Mouse (Mus musculus) left cerebral cortex, postnatal 4 days (tissue): ENCODE data around the gene Palld. TPM values are rescaled to one million over a fixed set of nuclear protein-coding genes. Genes with fewer than 3 reads are reported as not detected.

Experiments used
- DNase-seq: peaks from one replicate; pipeline ENCODE4 v3.0.0-alpha.2; 2022
- intact Hi-C: fragments of 180-260 bp; cut with DNase I; formaldehyde crosslinking; loops from one replicate; pipeline ENCODE4 v1.15.1; 2025
- total RNA-seq, 2 experiments: library from RNA; stranded (reverse); gene quantifications; 2 replicates each; pipeline ENCODE4 v1.2.3; 2021

Gene Palld
- total RNA-seq, 2 experiments from 2014 or later = 7.3 to 9.5 TPM

GRCm38 (mm10) chr8:61642358-61642847 is 260.1 kb downstream of the Palld start:
- intact Hi-C loops = no loop called here
- no peak for DNase-seq

GRCm38 (mm10) chr8:61639596-61639995 is 262.9 kb downstream of the Palld start:
- intact Hi-C loops = no loop called here

GRCm38 (mm10) chr8:61639008-61639407 is 263.5 kb downstream of the Palld start:
- intact Hi-C loops = no loop called here
- no peak for DNase-seq

More at GRCm38 (mm10) chr8:61639596-61639995, 262.9 kb downstream of the Palld start:
- no peak for DNase-seq

- intact Hi-C loops = no loop called here
- no peak for DNase-seq
Observed at GRCm38 (mm10) chr8:61637736-61638135, 264.8 kb downstream of the Palld start.

DNA sequence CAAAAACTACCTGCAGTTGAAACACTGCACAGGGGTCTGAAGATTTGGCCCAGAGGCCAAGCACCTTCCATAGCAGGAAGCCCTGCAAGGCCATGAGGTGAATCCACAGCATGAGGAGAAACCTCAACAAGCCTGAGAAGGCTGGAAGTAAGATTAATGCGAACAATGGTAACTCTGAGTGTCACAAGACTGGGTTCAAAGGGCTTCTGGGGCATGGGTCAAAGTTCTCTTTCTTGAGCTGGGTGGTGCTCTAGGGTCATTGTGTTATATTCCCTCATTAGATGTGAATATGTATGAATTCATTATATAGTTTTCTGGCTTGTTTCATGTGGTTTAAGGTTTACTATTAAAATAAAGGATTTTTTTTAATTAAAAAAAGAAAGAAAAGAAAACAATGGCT is 267.7 kb downstream of the Palld start:
- intact Hi-C loops = no loop called here

GRCm38 (mm10) chr8:61632331-61632730 is 270.2 kb downstream of the Palld start:
- DNase-seq = no peak
- intact Hi-C loops = no loop called here

More for the DNA sequence above, 267.7 kb downstream of the Palld start:
- no peak for DNase-seq

DNA sequence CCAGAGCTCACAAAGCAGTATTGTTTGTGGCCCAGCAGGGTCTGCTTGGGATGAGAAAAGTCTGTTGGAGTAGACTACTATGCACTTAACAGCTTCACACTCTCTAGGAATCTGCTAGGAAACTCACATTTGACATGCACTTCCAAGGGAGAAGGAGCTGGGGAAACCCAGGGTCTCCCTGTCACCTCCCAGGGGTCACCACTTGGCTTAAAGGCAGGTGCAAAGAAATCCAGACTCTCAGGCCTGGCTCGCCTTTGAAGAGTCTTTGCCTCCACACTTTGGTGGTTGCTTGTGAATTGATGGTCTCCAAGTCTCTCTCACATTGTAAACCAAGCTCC is 272.9 kb downstream of the Palld start:
- intact Hi-C loops = no loop called here
- no peak for DNase-seq

DNA sequence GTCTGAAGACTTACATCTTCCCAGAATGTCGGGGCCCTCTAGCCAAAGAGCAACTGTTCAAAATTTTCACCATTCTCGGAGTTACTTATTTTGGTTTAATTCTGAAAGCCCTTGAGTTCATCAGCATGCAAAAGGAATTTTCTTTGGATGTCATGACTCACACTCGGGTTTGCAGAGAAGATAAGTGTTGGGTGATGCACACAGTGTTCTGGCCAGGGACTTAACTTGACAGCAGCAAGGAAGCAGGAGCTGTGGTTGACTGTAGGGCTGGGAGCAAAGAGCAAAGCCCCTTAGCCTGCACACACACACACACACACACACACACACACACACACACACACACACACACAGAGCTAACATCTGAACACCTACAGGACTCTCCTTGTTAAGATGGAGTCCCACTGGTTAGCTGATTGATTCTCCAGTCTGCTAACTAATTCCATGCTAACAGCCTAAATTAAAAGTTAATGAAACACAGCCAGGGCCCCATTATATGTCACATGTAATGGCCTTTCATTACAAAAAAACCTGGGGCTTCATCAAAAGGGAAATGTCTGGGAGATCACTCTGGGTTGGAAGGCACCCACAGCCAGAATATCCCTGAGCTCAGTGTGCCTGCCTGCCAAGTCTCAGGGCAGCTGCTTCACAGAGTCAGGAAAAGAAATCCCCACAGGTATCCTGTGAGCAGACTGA is 273.4 kb downstream of the Palld start:
- no peak for DNase-seq
- intact Hi-C loops = no loop called here

- intact Hi-C loops = no loop called here
Observed at GRCm38 (mm10) chr8:61626246-61626952, 276.1 kb downstream of the Palld start.

DNA sequence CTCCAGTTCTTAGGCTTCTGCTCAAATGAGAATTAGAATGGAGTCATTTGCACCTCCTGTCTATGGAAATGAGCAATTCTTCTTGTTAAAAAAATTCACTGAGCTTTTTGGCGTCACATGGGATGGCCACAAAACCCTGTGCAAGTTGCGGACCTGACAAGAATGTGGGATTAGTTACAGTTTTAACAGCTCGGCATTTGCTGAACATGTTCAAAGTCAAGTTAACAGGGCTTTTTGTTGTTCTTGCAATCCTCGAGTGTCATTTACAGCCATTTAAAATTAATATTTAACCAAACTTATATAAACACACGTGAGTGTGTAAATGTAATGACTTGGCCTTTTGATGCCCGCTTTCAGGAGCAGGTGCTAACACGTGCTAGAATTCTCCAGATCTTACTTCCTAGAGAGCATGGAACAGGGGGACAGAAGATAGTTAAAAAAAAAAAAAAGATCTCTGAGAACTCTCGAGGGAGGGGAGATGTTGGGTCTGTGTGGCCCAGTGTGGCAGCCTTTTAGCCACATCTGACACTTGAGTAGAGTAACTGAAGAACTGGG is 276.8 kb downstream of the Palld start:
- intact Hi-C loops = no loop called here
- no peak for DNase-seq

More at GRCm38 (mm10) chr8:61626246-61626952, 276.1 kb downstream of the Palld start:
- DNase-seq = no peak

DNA sequence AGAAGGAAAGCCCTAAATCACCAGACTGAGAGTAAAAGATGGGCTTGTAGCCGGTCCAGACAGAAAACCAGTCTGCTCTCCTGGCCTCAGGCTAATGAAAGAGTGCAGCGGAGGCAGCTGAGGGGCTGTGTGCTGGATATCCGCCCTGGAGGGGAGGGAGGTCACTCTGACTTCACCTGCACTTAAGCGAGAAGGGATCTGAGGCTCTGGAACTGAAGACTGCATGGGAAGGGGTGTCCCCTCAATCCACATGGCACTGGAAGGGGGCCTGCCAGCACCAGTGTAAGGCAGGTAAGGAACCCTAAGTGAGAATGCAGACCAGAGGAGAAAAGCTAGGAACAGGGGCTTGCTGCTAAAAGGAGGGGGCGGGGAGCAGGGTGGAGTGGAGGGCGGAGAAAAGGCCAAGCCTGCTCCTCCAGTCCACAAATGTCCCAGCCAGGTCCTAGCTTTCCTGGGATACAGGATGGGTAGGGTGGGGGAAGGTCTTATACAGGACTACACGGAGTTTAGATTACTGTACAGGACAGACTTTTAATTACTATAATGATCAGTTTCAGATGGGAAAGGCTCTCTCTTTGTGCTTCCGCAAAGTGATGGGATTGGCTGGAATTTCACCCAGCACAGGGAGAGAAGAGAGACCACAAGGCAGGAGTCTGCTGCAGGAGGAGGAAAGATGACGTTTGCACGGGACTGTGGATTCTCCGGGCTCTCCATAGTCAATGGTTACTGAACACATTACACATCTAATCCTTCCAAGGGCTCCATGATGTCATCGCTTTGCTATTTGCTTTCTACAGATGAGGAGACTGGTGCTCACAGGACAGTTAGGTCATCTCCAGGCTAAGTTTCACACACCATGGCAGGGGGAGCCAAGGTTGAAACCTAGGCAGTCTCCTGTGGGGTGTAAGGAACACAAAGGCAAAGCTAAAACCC is 278.7 kb downstream of the Palld start:
- intact Hi-C loops = no loop called here
- no peak for DNase-seq

DNA sequence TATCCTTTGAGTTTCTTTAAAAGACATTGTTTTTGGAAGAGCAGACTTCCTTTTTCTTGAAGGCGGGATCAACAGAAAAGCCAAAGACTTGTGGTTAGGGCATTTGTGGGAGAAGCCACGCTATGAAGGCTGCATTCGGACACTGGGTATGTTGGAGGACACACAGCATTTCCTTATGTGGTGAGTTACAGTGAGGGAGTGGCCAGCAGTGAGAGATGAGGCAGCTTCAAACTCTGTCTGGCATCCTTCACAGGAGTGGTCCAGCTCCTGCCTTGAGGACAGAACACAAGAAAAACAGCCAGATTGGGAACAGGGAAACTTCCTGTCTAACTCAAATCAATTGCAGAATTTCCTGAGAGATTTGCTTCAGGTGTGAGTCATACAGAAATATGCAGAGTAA is 281.2 kb downstream of the Palld start:
- intact Hi-C loops = no loop called here
- no peak for DNase-seq

GRCm38 (mm10) chr8:61617651-61618050 is 284.8 kb downstream of the Palld start:
- intact Hi-C loops = no loop called here
- no peak for DNase-seq

- intact Hi-C loops = no loop called here
Observed at GRCm38 (mm10) chr8:61617049-61617448, 285.4 kb downstream of the Palld start.

DNA sequence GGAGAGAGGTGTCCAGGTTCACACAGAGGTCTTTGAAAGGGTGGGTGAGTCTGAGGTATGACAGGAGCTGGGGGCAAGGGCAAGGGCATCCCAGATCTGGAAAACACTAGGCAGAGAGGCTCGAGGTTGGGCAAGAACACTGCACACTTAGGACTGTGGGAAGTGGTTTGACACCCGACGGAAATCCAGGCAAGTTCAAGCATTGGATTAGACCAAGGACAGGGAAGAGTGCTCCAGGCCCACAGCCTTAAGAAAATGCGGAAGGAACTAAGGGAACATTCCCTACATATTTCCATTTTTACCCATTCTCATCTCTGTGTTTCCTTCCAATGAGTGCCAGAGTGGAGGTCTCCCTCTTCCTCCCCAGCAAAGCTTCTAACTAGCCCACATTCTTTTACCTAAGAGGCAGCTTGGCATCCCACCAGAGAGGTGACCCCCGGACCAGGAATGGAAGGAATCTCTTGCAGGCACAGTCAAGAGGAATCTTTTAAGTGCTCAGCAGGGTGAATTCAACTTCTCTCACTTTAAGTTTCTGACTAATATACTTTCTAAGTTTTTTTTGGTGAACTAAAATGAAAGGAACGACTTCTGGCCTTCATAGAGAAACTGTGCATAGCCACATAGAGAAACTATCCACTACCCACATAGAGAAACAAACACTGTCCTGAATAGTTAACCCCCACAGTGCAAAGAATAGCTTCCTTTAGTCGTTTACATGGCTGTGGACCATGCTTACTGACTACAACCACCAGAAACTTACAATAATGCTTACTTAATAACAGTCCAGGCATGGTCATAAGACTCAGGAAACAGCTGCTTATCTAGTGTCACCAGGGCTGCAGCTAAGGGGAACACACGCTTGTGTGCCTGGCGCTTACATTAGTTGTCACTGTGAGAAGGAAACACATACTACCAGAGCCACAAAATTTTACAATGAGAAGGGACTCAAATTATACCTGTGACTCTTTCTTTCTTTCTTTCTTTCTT is 286.5 kb downstream of the Palld start:
- intact Hi-C loops = no loop called here

More at GRCm38 (mm10) chr8:61617049-61617448, 285.4 kb downstream of the Palld start:
- DNase-seq = no peak

DNA sequence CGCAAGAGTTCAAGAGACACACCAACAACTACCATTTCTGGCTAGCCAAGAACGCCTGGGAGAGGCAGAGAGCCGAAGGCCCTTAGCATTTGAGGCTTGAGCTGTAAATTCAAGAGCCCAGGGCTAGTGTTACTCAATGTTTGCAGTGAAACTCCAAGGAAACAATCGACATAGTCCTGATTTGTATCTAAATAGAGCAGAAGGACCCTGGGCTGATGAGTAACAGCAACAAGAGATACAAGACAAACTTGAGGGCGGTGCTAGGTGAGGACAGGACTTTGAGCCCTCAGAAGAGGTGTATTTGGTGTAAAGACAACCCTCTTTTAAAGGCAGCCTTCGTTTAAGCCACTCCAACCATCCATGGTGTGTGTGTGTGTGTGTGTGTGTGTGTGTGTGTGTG is 290.7 kb downstream of the Palld start:
- no peak for DNase-seq
- intact Hi-C loops = no loop called here

More for the DNA sequence above, 286.5 kb downstream of the Palld start:
- DNase-seq = no peak

DNA sequence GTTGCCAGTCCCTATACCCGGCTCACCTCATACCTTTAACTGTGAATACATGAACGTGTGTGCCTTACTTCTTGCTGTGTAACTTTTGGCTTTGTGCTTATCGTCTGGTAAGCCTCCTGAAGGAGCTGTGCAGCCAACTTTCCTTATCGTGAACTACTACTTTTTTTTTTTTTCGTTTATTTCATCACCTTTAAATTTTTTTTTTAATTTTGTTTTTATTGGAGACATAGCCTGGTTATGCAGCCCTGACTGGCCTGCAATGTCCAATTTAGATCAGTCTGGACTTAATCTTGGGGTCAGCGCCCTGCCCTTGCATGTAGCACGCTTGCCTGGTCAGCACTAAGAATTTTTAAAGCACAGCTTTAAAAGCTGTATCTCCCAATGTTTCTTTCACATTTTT is 291.4 kb downstream of the Palld start:
- intact Hi-C loops = no loop called here
- no peak for DNase-seq

DNA sequence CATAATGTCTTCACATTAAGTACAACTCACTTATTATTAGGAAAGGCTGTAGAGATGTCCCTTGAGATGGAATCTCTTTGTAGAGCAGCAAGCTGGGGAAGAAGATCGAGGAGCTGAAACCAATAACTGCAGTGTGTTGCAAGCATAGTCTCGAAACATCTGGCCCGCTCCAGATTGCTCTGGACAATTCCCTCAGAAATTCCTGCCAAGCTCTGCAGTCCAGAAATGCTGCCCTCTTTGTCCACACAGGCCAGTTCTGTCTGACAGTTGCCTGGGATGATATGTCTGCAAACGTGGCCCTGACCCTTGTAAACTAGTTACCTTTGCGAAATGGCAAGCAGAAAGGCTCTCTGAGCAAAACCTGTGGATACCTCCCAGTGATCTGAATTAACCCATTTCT is 291.9 kb downstream of the Palld start:
- intact Hi-C loops = no loop called here
- DNase-seq = no peak

DNA sequence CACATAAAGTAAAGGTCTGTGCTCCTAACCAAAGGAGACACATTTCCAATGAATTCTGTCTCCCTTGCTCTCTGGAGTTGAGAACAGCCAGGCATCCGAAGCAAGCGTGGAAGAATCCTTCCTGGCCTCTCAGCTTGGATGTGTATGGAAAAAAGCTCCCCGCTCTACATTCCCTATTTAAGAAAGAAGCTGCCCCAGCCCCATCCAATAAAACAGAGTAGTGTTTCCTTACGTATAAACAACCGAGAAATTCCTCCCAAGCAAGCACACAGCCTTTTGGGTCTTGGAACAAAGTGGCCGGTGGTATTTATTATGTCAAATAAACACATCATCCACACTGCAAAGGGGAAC is 295.1 kb downstream of the Palld start:
- intact Hi-C loops = no loop called here
- no peak for DNase-seq
